Mouse (Mus musculus) G1E (cell line): ENCODE data around the gene Scrn1.

Source experiments
- CTCF ChIP-seq: IDR thresholded peaks from 2 replicates; pipeline ENCODE4 v1.5.1; 2012; ENCODE audit warnings: low read depth, low read length, inconsistent platforms, mixed read lengths
- GATA1 ChIP-seq: IDR thresholded peaks from 2 replicates; pipeline ENCODE4 v1.6.1; 2012; ENCODE audit warnings: borderline replicate concordance, low read length, inconsistent platforms, mixed read lengths
- POLR2AphosphoS5 ChIP-seq: IDR thresholded peaks from 2 replicates; pipeline ENCODE4 v1.6.1; 2012; ENCODE audit warnings: low read depth, low read length, inconsistent platforms; ENCODE audit not compliant: insufficient replicate concordance

GRCm38 (mm10) chr6:54563561-54563960, 2.7 kb downstream of the Scrn1 start:
- TF ChIP-seq CTCF = no peak
- no peak for TF ChIP-seq POLR2AphosphoS5
- TF ChIP-seq GATA1 = no peak
